Mouse (Mus musculus) CH12.LX (cell line): ENCODE measurements around the gene Coq7. TPM values are rescaled to one million over a fixed set of nuclear protein-coding genes. Genes with fewer than 3 reads are reported as not detected.

Experiments used
- DNase-seq: peaks from one replicate; pipeline ENCODE4 v3.0.0-alpha.2; 2013; ENCODE audit errors: extremely low read depth
- H3K27ac ChIP-seq: 2 replicates; pipeline ENCODE4 v1.5.1; 2012; ENCODE audit warnings: low read depth, mild to moderate bottlenecking, control low read depth, moderate library complexity; ENCODE audit not compliant: insufficient read depth
- H3K27me3 ChIP-seq: replicated peaks from 2 replicates; pipeline ENCODE3; 2012; ENCODE audit warnings: inconsistent platforms
- H3K36me3 ChIP-seq, 2 experiments: replicated peaks in 1 of 2; 2 replicates each; pipeline versions ENCODE3 to v1.6.1; 2012; ENCODE audit warnings: inconsistent platforms in 1 of 2, low read length in 1 of 2, mild to moderate bottlenecking in 1 of 2, mixed read lengths in 1 of 2, moderate library complexity in 1 of 2; ENCODE audit not compliant: control insufficient read depth in 1 of 2, insufficient read depth in 1 of 2
- H3K4me1 ChIP-seq, 2 experiments: 2 replicates each; pipeline ENCODE4 v1.6.1; 2012; ENCODE audit warnings: inconsistent platforms in 1 of 2, moderate library complexity in 1 of 2; ENCODE audit not compliant: insufficient read depth in 2 of 2, control insufficient read depth in 1 of 2
- H3K4me2 ChIP-seq: 2 replicates; pipeline ENCODE4 v1.6.1; 2012; ENCODE audit warnings: low read depth, mild to moderate bottlenecking, control low read depth; ENCODE audit not compliant: poor library complexity, insufficient read depth, severe bottlenecking
- H3K4me3 ChIP-seq, 3 experiments: fragments of 150-350 bp in 1 of 3; sonication (generic) in 1 of 3; replicated peaks in 1 of 3; 2 replicates each; pipeline versions ENCODE3 to v1.5.1; 2011 to 2012; ENCODE audit warnings: low read depth in 2 of 3, low read length in 2 of 3, mild to moderate bottlenecking in 2 of 3, moderate library complexity in 2 of 3, control low read depth in 1 of 3, improper control_type of control experiment in 1 of 3, inconsistent platforms in 1 of 3, mixed read lengths in 1 of 3; ENCODE audit not compliant: poor library complexity in 1 of 3
- H3K79me2 ChIP-seq: replicated peaks from 2 replicates; pipeline ENCODE4 v1.6.1; 2012; ENCODE audit warnings: mild to moderate bottlenecking, moderate library complexity; ENCODE audit not compliant: control insufficient read depth, poor library complexity, insufficient read depth, severe bottlenecking; ENCODE audit errors: extremely low read depth
- H3K9ac ChIP-seq: 2 replicates; pipeline ENCODE4 v1.6.1; 2012; ENCODE audit warnings: low read depth, mild to moderate bottlenecking, control low read depth, moderate library complexity; ENCODE audit not compliant: insufficient read depth
- H3K9me3 ChIP-seq: replicated peaks from 2 replicates; pipeline ENCODE3; 2012; ENCODE audit warnings: low read length, inconsistent platforms, mixed read lengths
- BHLHE40 ChIP-seq: IDR thresholded peaks from 2 replicates; pipeline ENCODE4 v1.6.1; 2011; ENCODE audit warnings: mild to moderate bottlenecking, low read depth, low read length, improper control_type of control experiment
- CHD1 ChIP-seq: IDR thresholded peaks from 2 replicates; pipeline ENCODE4 v1.6.1; 2012; ENCODE audit warnings: low read depth, low read length, improper control_type of control experiment, inconsistent platforms
- CTCF ChIP-seq, 2 experiments: IDR thresholded peaks in 1 of 2; conservative IDR thresholded peaks in 1 of 2; 2 replicates each; pipeline ENCODE4 v1.5.1; 2011 to 2012; ENCODE audit warnings: low read depth in 2 of 2, low read length in 2 of 2, improper control_type of control experiment in 1 of 2, inconsistent platforms in 1 of 2, mild to moderate bottlenecking in 1 of 2, moderate library complexity in 1 of 2
- GABPA ChIP-seq: IDR thresholded peaks from 2 replicates; pipeline ENCODE4 v1.6.1; 2012; ENCODE audit warnings: low read depth, low read length, improper control_type of control experiment, inconsistent platforms; ENCODE audit not compliant: insufficient replicate concordance
- IRF4 ChIP-seq: IDR thresholded peaks from 2 replicates; pipeline ENCODE4 v1.6.1; 2014; ENCODE audit warnings: low read depth, mild to moderate bottlenecking, inconsistent platforms, low read length, improper control_type of control experiment
- JUN ChIP-seq: IDR thresholded peaks from 2 replicates; pipeline ENCODE4 v1.6.1; 2011; ENCODE audit warnings: low read depth, mild to moderate bottlenecking, low read length, improper control_type of control experiment, moderate library complexity; ENCODE audit not compliant: insufficient read depth
- MAFK ChIP-seq: IDR thresholded peaks from 2 replicates; pipeline ENCODE4 v1.6.1; 2011; ENCODE audit warnings: low read length, improper control_type of control experiment; ENCODE audit not compliant: insufficient replicate concordance
- RAD21 ChIP-seq: IDR thresholded peaks from 2 replicates; pipeline ENCODE4 v1.6.1; 2011; ENCODE audit warnings: low read depth, mild to moderate bottlenecking, low read length, improper control_type of control experiment, moderate library complexity
- RCOR1 ChIP-seq: conservative IDR thresholded peaks from 2 replicates; pipeline ENCODE4 v1.6.1; 2012; ENCODE audit warnings: low read depth, mild to moderate bottlenecking, inconsistent platforms, low read length, improper control_type of control experiment
- TCF12 ChIP-seq: IDR thresholded peaks from 2 replicates; pipeline ENCODE4 v1.6.1; 2014; ENCODE audit warnings: low read depth, mild to moderate bottlenecking, inconsistent platforms, low read length, improper control_type of control experiment
- UBTF ChIP-seq: IDR thresholded peaks from 2 replicates; pipeline ENCODE4 v1.6.1; 2012; ENCODE audit warnings: low read depth, mild to moderate bottlenecking, inconsistent platforms, low read length, improper control_type of control experiment, moderate library complexity
- ZKSCAN1 ChIP-seq: IDR thresholded peaks from 2 replicates; pipeline ENCODE4 v1.6.1; 2012; ENCODE audit warnings: low read depth, inconsistent platforms, low read length, improper control_type of control experiment, borderline replicate concordance
- ZMIZ1 ChIP-seq: IDR thresholded peaks from 2 replicates; pipeline ENCODE4 v1.6.1; 2012; ENCODE audit warnings: low read depth, mild to moderate bottlenecking, inconsistent platforms, low read length, improper control_type of control experiment
- dilution Hi-C: fragments of 300-500 bp; cut with MboI; formaldehyde crosslinking; loops from 2 replicates; pipeline ENCODE4 v1.14.3; 2020; ENCODE audit warnings: low sequenced_read_pairs; ENCODE audit not compliant: extremely low pct_unique_long_range_greater_than_20kb, extremely low pct_ligation_motif_present
- in situ Hi-C: fragments of 300-500 bp; cut with MboI; formaldehyde crosslinking; loops from 3 replicates; pipeline ENCODE4 v1.14.3; 2019; ENCODE audit warnings: low sequenced_read_pairs, low pct_ligation_motif_present, low pct_unique_long_range_greater_than_20kb, mixed read lengths
- polyA plus RNA-seq: library from polyadenylated mRNA; unstranded; fragments of >175 nt; gene quantifications from 2 replicates; pipeline ENCODE4 v1.2.1, GENCODE M21; 2012; ENCODE audit warnings: low read depth; ENCODE audit not compliant: insufficient read length
- total RNA-seq, 2 experiments: library from RNA; depleted of rRNA; stranded (reverse); fragments of 300-350 nt in 1 of 2; fragments of >200 nt in 1 of 2; gene quantifications; 2 replicates each; pipeline ENCODE4 v1.2.3; 2012 to 2014

The Coq7 gene
- total and polyA plus RNA-seq, 3 experiments, result 38.8 to 50.4 (median 43.6) TPM

DNA sequence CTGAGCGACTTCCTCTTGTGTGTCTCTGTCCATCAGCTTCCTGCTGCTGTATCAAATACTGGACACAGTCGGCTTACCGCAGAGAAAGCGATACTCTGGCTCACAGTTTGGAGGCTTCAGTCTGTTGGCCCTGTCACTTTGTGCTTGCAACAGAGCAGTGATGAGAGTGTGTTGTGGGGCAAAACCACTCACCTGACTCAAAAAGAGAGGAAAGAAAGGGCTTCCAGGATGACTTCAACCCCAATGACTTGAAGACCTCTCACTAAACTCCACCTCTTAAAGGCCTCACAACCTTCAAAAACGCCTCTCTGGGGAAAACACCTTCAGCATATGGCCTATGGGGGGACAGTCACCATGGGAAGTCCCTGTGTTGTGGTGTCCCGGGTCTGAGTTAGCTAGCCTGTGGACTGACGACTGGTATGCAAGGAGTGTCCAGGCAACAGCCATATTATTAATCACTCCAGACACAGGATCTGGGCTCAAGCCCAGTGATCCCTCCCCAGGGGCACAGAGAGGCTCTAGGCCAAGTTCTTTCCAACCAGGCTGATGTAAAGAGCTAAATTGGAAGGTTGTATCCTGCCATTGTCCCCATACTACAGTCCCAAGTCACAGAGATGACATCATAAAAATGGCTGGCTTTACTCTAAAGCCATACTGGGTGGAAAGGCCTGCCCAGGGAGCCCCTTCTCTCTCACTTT, 58.0 kb downstream of the Coq7 start:
- peaks cover 6 to 24% of the 10 kb centered on the region in 2 experiments for H3K4me1 ChIP-seq
- no peaks in the 10 kb centered on the region for H3K36me3 ChIP-seq
- H3K79me2 ChIP-seq, result no peaks in the 10 kb centered on the region
- H3K4me2 ChIP-seq, result no peak overlapping the region
- no peak for TF ChIP-seq CHD1
- no peak for TF ChIP-seq RCOR1
- TF ChIP-seq IRF4, result peak; percentile 65; the same call in 1 of the 2 replicates
- no peak for TF ChIP-seq JUN
- peak; percentile 52; the same call in 1 of the 2 replicates for TF ChIP-seq BHLHE40
- TF ChIP-seq, all 38 proteins: peak for 2
- DNase-seq, result no peak
- in situ Hi-C loops, result no loop called here
- Histone ChIP-seq H3K4me3 (no peak overlapping the region), H3K27me3 (no peaks in the 10 kb centered on the region), H3K9me3 (peaks cover 14% of the 10 kb centered on the region), H3K27ac (no peak overlapping the region), H3K9ac (no peak overlapping the region)
- dilution Hi-C loops, result no loop called here

DNA sequence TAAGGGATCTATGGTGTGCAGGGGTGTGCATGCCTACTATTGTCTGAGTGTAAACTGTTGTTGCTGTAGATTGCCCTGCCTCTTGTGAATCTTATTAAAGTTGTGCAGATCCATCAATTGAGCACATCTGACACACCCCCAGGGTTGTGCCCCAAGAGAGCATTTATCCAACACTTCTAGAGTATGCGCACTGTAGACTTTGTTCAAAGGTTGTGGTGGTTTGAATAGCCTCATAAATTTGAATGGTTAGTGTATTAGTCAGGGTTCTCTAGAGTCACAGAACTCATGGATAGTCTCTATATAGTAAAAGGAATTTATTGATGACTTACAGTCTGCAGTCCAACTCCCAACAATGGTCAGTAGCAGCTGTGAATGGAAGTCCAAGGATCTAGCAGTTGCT, 60.3 kb downstream of the Coq7 start:
- no peaks in the 10 kb centered on the region for H3K79me2 ChIP-seq

DNA sequence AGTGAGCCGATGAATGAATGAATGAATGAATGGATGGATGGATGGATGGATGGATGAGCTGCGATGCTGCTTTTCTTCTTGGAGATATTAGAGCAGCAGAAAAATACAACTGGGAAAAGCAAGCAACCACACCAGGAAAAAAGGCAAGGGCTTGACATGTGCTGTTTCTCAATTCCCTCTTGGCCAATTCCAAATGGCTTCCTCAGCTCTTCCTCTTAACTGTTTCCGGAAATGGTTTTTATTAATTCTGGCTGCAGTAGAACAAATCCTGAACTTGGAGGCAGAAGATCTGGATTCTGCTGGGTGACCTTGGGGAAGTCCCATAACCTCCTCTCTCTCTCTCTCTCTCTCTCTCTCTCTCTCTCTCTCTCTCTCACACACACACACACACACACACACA, 65.1 kb downstream of the Coq7 start:
- Histone ChIP-seq H3K27ac (no peak overlapping the region), H3K9ac (no peak overlapping the region), H3K79me2 (no peaks in the 10 kb centered on the region), H3K4me1 (peaks cover 2 to 11% of the 10 kb centered on the region in 2 experiments; a peak in 3 of 4 replicates), H3K4me2 (no peak overlapping the region), H3K4me3 (no peak overlapping the region), H3K27me3 (peaks cover 2% of the 10 kb centered on the region), H3K9me3 (peaks cover 2% of the 10 kb centered on the region), H3K36me3 (no peaks in the 10 kb centered on the region)
- no peak for DNase-seq
- TF ChIP-seq GABPA, result no peak
- dilution Hi-C loops (no loop called here), in situ Hi-C loops (no loop called here)

More for the DNA sequence above, 60.3 kb downstream of the Coq7 start:
- in situ Hi-C loops, result no loop called here
- Histone ChIP-seq H3K4me3 (no peak overlapping the region), H3K9me3 (peaks cover 14% of the 10 kb centered on the region), H3K4me2 (no peak overlapping the region), H3K4me1 (peaks cover 2 to 11% of the 10 kb centered on the region in 2 experiments; a peak in 3 of 4 replicates), H3K9ac (no peak overlapping the region), H3K27me3 (no peaks in the 10 kb centered on the region), H3K36me3 (no peaks in the 10 kb centered on the region), H3K27ac (no peak overlapping the region)
- dilution Hi-C loops, result no loop called here
- no peak for TF ChIP-seq MAFK
- no peak for TF ChIP-seq UBTF
- no peak for TF ChIP-seq GABPA
- TF ChIP-seq ZKSCAN1, result no peak
- no peak for TF ChIP-seq ZMIZ1
- no peak for TF ChIP-seq TCF12
- TF ChIP-seq CTCF (conservative IDR thresholded peaks at IDR 0.05 in 1 of 2, IDR thresholded peaks at IDR 0.05 in 1 of 2; ENCODE audit: low read depth in 2 of 2, low read length in 2 of 2), result no peak
- TF ChIP-seq RCOR1, result no peak
- TF ChIP-seq RAD21, result no peak
- DNase-seq, result no peak
